Mouse (Mus musculus): Measurements from ENCODE around the gene Il21r. TPM values are rescaled to one million over a fixed set of nuclear protein-coding genes. Genes with fewer than 3 reads are reported as not detected.

Il21r gene
- polyA plus RNA-seq, 1 experiment from 2014 or later: 0.52 TPM

- ATAC-seq: no peak
- Histone ChIP-seq H3K36me3 (no peaks in the 10 kb centered on the region), H3K9ac (no peak overlapping the region), H3K27ac (no peak overlapping the region), H3K27me3 (replicated peaks) (no peaks in the 10 kb centered on the region), H3K4me3 (replicated peaks) (no peak overlapping the region), H3K4me1 (replicated peaks) (no peaks in the 10 kb centered on the region), H3K9me3 (no peaks in the 10 kb centered on the region), H3K4me2 (replicated peaks) (no peak overlapping the region)
- 86% methylated on average over 11 of the region's 11 CpGs for WGBS
These were observed 5.5 kb upstream of the Il21r start for GRCm38 (mm10) chr7:125597516-125598347.

GRCm38 (mm10) chr7:125599373-125599973 is 3.8 kb upstream of the Il21r start:
- Histone ChIP-seq H3K9me3 (no peaks in the 10 kb centered on the region), H3K4me2 (replicated peaks) (no peak overlapping the region), H3K4me3 (replicated peaks) (no peak overlapping the region), H3K4me1 (replicated peaks) (no peaks in the 10 kb centered on the region), H3K9ac (no peak overlapping the region), H3K36me3 (no peaks in the 10 kb centered on the region), H3K27me3 (replicated peaks) (no peaks in the 10 kb centered on the region), H3K27ac (no peak overlapping the region)
- WGBS: 51% methylated on average over 4 of the region's 4 CpGs
- no peak for ATAC-seq

- H3K4me2 ChIP-seq (replicated peaks): no peak overlapping the region
- no peak overlapping the region for H3K27ac ChIP-seq
- H3K4me3 ChIP-seq (replicated peaks): no peak overlapping the region
- no peak overlapping the region for H3K9ac ChIP-seq
- ATAC-seq: no peak
- H3K36me3 ChIP-seq: no peaks in the 10 kb centered on the region
- no peaks in the 10 kb centered on the region for H3K27me3 ChIP-seq (replicated peaks)
- no peaks in the 10 kb centered on the region for H3K9me3 ChIP-seq
- 75% methylated on average over 10 of the region's 10 CpGs for WGBS
- no peaks in the 10 kb centered on the region for H3K4me1 ChIP-seq (replicated peaks)
These were observed 3.1 kb upstream of the Il21r start for GRCm38 (mm10) chr7:125600136-125600535.

- Histone ChIP-seq H3K4me3 (replicated peaks) (no peak overlapping the region), H3K27me3 (replicated peaks) (no peaks in the 10 kb centered on the region), H3K36me3 (no peaks in the 10 kb centered on the region), H3K4me2 (replicated peaks) (no peak overlapping the region), H3K9me3 (no peaks in the 10 kb centered on the region), H3K9ac (no peak overlapping the region), H3K4me1 (replicated peaks) (no peaks in the 10 kb centered on the region), H3K27ac (no peak overlapping the region)
- WGBS: 41% methylated on average over 6 of the region's 6 CpGs
- ATAC-seq: no peak
These were observed 2.5 kb upstream of the Il21r start for GRCm38 (mm10) chr7:125600612-125601279.

GRCm38 (mm10) chr7:125601280-125601670 is 2.0 kb upstream of the Il21r start:
- H3K36me3 ChIP-seq: no peaks in the 10 kb centered on the region
- H3K4me1 ChIP-seq (replicated peaks): no peaks in the 10 kb centered on the region
- H3K9me3 ChIP-seq: no peaks in the 10 kb centered on the region
- H3K4me3 ChIP-seq (replicated peaks): no peak overlapping the region
- no peak for ATAC-seq
- H3K27me3 ChIP-seq (replicated peaks): no peaks in the 10 kb centered on the region
- WGBS: 84% methylated on average over 6 of the region's 6 CpGs
- no peak overlapping the region for H3K9ac ChIP-seq
- H3K27ac ChIP-seq: no peak overlapping the region
- no peak overlapping the region for H3K4me2 ChIP-seq (replicated peaks)

GRCm38 (mm10) chr7:125601821-125602448 is 1.3 kb upstream of the Il21r start:
- no peaks in the 10 kb centered on the region for H3K27me3 ChIP-seq (replicated peaks)
- 73% methylated on average over 11 of the region's 11 CpGs for WGBS

GRCm38 (mm10) chr7:125604362-125605319 is 1.4 kb downstream of the Il21r start:
- H3K4me2 ChIP-seq (replicated peaks): no peak overlapping the region
- no peak overlapping the region for H3K27ac ChIP-seq
- ATAC-seq: no peak
- 78% methylated on average over 12 of the region's 12 CpGs for WGBS
- H3K27me3 ChIP-seq (replicated peaks): no peaks in the 10 kb centered on the region
- no peaks in the 10 kb centered on the region for H3K36me3 ChIP-seq
- no peaks in the 10 kb centered on the region for H3K9me3 ChIP-seq
- H3K4me3 ChIP-seq (replicated peaks): no peak overlapping the region
- H3K9ac ChIP-seq: no peak overlapping the region
- no peaks in the 10 kb centered on the region for H3K4me1 ChIP-seq (replicated peaks)

More at GRCm38 (mm10) chr7:125601821-125602448, 1.3 kb upstream of the Il21r start:
- H3K4me2 ChIP-seq (replicated peaks): no peak overlapping the region
- H3K9ac ChIP-seq: no peak overlapping the region
- H3K27ac ChIP-seq: no peak overlapping the region
- ATAC-seq: no peak
- no peaks in the 10 kb centered on the region for H3K36me3 ChIP-seq
- no peaks in the 10 kb centered on the region for H3K9me3 ChIP-seq
- H3K4me1 ChIP-seq (replicated peaks): no peaks in the 10 kb centered on the region
- no peak overlapping the region for H3K4me3 ChIP-seq (replicated peaks)

- Histone ChIP-seq H3K9me3 (no peaks in the 10 kb centered on the region), H3K4me2 (replicated peaks) (no peak overlapping the region), H3K27ac (no peak overlapping the region), H3K4me1 (replicated peaks) (no peaks in the 10 kb centered on the region), H3K27me3 (replicated peaks) (no peaks in the 10 kb centered on the region), H3K36me3 (no peaks in the 10 kb centered on the region), H3K4me3 (replicated peaks) (no peak overlapping the region), H3K9ac (no peak overlapping the region)
- ATAC-seq: no peak
- WGBS: 24% methylated on average over 4 of the region's 4 CpGs
These were observed 2.5 kb downstream of the Il21r start for GRCm38 (mm10) chr7:125605725-125606139.

- Histone ChIP-seq H3K27ac (no peak overlapping the region), H3K36me3 (no peaks in the 10 kb centered on the region), H3K27me3 (replicated peaks) (no peaks in the 10 kb centered on the region), H3K4me1 (replicated peaks) (no peaks in the 10 kb centered on the region), H3K9me3 (no peaks in the 10 kb centered on the region), H3K4me2 (replicated peaks) (no peak overlapping the region), H3K9ac (no peak overlapping the region), H3K4me3 (replicated peaks) (no peak overlapping the region)
- no peak for ATAC-seq
- 79% methylated on average over 2 of the region's 2 CpGs for whole genome bisulfite sequencing
These were observed 3.3 kb downstream of the Il21r start for GRCm38 (mm10) chr7:125606265-125607164.

GRCm38 (mm10) chr7:125607384-125608182 is 4.4 kb downstream of the Il21r start:
- no peaks in the 10 kb centered on the region for H3K4me1 ChIP-seq (replicated peaks)
- no peaks in the 10 kb centered on the region for H3K36me3 ChIP-seq
- H3K4me3 ChIP-seq (replicated peaks): no peak overlapping the region
- ATAC-seq: no peak
- no peak overlapping the region for H3K4me2 ChIP-seq (replicated peaks)
- no peak overlapping the region for H3K27ac ChIP-seq
- no peak overlapping the region for H3K9ac ChIP-seq
- no peaks in the 10 kb centered on the region for H3K9me3 ChIP-seq
- 57% methylated on average over 6 of the region's 6 CpGs for WGBS
- no peaks in the 10 kb centered on the region for H3K27me3 ChIP-seq (replicated peaks)

Data from intestine, embryonic 15.5 days (tissue).